Mouse (Mus musculus) v-Abl transformed pro-B cells (cell line): ENCODE results near the gene Smg7.

Experiments
- in situ Hi-C, 2 experiments: fragments of 400-800 bp; cut with MboI; formaldehyde crosslinking; loops; one replicate each; pipeline ENCODE4 v1.15.1; 2025; ENCODE audit not compliant: unreplicated experiment in 2 of 2

Gene Smg7

DNA sequence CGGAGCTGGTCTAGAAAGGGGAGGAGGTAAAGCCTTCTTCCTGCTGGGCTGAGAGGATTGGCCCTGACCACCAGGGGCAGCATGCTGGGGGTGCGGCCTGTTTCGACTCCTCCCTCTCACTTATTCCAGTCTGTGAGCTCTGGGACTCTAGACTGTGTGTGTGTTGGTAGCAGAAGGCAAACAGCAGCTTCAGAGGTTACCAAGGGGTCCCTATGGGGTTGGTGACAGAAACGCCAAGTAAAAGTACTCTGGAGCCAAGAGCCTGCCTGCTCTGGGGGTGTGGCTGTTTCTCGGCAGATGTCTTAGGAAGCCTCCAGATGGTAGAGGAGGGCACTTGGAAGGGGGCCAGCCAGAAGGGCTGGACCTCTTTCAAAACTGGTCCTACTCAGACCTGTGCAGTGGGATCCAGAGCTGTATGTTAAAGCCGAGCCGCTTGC lies 87.2 kb downstream of the Smg7 start:
- in situ Hi-C loops: no loop called here

DNA sequence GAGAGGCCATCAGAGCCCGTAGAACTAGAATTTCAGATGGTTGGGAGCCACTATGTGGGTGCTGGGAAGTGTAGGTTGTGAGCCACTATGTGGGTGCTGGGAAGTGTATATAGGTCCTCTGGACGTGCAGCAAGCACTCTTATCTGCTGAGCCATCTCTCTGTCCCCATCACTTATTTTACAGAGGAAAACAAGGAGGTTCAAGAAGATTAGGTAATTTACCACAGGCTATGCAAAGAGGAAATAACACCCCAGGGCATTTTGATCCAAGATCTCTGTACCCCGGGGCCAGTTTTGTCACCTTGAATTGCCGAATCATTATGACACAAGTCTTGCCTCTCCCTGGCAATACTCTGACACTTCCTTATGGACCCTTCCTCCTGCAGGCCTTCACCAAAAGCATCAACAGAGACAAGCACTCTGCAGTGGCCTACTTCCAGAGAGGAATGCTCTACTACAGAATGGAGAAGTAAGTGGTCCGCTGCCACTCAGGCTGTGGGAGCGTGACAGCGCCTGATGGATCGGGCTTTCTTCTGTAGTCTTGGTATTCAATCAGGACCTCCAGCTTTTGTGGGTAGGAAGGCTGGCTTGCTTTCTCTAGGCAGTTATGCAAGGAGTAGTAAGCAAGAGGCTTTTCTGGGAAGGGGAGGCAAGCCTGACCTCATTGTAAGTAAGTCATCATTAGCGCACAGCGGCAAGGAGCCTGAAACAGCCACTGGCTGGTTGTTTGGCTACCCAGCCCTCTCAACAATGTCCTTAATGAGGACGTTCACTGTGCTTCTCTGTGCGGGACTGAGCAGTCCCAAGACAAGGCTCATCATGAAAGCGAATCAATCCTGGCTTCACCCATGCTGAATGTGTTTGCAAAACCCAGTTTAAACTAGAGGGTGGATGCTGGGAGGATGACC lies 91.7 kb downstream of the Smg7 start:
- in situ Hi-C loops: no loop called here

DNA sequence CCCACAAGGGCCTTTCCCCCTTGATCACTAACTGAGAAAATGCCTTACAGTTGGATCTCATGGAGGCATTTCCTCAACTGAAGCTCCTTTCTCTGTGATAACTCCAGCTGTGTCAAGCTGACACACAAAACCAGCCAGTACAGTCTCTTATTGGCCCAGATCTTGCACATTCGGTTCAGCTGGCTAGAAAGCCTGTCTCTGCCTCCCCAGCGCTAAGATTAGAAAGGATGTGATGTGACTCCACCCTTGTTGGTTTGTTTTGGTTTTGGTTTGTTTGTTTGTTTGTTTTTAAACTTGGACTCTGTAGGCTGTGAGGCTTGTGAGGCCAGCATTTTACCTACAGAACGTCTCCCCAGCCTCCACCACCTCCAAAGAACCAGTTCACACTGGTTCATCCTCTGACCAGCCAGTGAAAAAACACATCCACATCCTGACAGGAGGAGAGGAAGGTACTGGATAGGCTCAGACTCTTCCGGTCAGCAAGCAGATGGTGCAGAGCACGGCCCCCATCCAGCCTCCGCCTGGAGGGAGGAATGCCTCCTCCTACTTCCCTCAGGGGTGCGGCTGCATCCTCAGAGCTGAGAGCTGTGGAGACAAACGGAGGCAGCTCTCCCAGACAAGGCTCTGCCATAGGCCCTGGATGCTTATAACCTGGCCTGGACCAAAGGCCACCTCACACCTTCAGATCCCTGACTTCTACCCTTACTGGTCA lies 92.7 kb downstream of the Smg7 start:
- in situ Hi-C loops: no loop called here

DNA sequence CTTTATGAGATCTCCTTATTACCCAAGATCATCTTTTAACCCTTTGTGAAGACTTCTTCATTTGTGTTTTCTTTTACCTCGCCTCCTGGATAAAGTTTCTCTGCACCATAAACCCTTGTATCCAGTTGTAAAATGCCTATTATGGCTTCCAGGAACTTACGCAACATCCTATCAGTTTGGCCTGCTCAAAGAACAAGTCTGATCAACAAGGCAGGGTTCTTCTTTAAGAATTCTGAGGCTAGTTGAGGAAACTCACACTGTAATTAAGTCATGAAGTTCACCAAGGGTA lies 94.1 kb downstream of the Smg7 start:
- in situ Hi-C loops: no loop called here

DNA sequence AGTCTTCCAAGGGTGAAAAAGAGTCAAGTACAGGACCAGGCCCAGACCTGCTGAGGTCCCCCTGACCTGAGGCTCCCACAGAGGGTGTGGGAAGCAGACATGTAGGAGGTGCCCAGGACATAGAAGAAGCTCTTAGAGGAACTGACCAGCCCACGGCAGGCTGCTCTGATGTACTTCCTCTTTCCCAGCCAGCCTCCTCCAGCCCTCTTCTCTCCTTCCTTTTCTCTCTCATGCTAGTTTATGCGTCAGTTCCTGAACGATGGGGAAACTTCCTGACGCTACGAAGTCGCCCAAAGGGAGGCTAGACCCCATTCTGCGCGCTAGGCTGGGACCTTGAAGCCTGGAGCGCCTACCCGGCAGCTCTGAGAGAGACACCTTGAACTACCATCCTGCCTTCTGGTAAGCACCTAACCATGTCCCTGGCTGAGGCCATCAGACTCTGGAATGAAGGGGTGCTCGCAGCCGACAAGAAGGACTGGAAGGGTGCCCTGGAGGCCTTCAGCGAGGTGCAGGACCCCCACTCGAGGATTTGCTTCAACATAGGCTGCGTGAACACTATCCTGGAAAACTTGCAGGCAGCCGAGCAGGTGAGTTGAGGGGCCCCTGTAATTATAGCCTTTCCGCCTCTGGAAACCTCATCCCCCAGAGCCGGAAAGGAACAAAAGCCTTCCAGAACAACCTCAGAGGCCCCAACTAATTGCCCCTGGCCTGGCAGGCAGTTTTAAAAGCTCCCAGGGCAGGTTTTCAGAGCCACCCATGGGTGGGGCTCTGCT lies 94.6 kb downstream of the Smg7 start:
- in situ Hi-C loops: no loop called here

DNA sequence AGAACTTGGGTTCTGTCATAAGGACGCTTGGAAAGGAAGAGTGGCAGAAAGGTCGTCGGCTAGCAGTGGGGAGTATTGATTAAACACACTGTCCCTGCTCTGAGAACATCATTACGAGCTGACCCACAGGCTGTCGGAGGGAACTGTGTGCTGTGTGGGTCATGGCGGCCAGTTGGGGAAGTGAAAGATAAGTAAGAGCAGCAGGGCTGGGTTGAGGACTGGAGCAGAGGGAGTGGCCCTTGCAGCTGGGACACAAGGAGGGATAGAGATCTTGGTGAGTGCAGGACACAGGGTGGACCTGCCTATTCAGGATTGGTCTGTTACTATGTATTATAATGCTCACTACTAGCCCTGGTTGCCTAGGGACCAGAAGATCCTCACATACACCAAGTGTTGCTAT lies 97.5 kb downstream of the Smg7 start:
- in situ Hi-C loops: no loop called here

DNA sequence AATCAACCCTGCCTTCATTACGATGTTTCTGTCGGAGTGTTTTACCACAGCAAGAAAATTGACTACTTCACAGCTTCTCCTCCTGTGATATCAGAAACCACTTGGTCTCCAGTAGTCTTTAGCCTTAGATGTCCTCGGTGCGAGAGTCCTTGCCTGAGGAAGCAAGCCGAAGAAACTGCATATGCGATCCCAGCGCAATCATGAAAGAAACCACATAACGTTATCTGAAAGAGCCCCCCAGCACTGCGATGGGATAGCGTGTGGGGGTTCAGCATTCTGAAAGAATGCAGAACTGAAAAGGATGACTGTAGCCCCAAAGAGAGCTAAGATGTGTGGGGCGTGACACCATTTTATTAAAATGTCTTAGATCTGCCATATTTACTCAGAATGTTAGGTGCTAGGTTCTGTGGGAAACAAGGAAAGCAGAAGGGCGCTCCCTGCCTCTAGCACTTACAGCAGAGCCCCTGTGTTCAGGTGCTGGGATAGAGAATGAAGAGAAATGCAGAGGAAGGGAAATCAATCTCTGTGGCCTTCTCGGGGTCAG lies 101.7 kb downstream of the Smg7 start:
- in situ Hi-C loops: no loop called here

DNA sequence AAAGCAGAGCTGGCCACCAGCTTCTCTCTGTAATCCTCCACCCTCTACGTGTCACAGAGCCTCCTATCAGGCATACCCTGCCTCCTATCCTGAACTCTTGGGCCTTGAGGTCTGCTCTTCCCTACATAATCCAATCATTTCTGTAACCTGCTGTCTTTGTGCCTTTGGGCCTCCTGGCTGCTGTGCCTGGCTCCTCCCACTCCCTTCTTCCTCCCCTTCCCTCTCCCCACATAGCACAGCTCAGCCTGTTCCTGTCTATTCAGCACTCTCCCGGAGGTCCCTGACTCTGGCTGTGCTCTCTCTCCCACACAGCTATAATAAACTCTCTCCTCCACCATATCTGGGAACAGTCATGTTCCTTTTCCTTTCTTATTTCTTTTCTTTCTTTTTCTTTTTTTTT lies 102.5 kb downstream of the Smg7 start, which contains the start of gene Ncf2:
TSS of gene Ncf2 (plus strand) at position 298 of the 400 bp plus-strand sequence.
- in situ Hi-C loops: loop anchor here (10.0 to 25.0 kb wide), 4 partner anchors 105 to 662 kb away; partner anchors contain the start of gene Smg7 (in 1 of the 2)

DNA sequence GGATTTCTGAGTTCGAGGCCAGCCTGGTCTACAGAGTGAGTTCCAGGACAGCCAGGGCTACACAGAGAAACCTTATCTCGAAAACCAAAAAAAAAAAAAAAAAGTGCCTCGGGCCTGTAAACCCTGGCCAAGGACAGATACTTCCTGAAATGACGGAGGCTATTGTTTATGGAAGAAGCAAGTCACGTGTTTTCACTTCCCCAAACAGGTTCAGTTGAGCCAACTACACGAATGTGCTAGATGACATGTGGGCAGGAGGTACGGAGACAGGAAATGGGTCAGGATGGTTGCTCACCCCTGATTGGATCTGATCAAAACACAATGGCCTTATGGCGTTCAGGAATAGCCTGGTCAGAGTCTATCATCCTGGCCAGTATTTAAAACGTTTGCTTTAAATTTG lies 104.3 kb downstream of the Smg7 start:
- in situ Hi-C loops: loop anchor here (10.0 to 25.0 kb wide), 4 partner anchors 107 to 664 kb away; partner anchors contain the start of gene Smg7 (in 1 of the 2)

DNA sequence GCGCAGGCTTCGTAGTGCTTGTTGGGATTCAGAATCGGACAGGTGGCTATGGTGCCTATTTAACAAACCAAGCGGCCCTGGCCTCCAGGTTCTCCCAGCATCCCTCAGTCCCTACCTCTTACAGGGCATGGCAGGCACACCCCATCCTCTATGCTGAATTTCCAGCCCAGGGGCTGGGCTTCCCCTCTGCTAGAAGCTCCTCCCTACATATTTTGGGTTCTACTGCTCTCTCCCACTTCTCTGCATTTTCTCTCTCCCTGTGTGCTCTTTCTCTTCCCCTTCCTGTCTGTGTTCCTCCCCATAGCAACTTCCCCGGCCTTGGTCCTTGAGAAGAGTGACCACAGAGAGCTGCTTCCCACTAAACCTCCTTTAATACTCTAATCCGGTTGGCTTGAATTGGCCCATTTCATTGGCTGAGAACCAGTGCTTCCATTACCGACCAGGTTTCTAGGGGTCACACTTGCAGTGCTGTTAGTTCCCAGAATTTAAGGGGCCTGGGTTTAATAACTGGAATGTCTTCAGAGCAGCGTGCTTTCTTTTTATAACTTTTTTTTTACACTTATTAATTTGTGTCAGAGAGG lies 105.7 kb downstream of the Smg7 start:
- in situ Hi-C loops: loop anchor here (10.0 to 25.0 kb wide), 4 partner anchors 108 to 666 kb away; partner anchors contain the start of gene Smg7 (in 1 of the 2)

DNA sequence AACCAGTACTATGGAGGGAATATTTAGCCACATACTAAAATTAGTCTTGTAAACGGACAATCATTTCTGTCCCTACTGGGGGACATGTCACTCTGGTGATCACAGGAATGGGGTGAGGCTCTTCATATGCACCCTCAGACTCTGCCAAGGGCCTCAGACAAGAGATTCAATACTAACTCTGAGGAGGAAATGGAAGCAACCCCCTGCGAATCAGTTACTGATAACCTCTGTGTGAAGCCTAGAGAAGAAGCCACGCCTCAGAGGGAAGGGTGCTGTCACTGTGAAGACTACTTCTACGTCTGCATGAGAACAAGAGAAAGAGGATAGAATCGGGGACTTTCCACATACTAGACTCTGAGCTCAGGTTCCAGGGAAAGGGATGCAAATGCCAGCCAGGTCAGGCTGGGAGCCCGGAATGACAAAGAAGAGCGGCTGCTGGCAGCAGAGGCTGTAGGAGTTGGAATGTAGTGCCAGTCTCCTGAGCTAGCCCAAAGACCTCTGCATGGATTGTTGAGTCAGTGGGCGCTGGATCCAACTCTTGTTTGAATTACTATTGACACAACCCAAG lies 106.7 kb downstream of the Smg7 start:
- in situ Hi-C loops: loop anchor here (10.0 to 25.0 kb wide), 4 partner anchors 109 to 667 kb away; partner anchors contain the start of gene Smg7 (in 1 of the 2)

DNA sequence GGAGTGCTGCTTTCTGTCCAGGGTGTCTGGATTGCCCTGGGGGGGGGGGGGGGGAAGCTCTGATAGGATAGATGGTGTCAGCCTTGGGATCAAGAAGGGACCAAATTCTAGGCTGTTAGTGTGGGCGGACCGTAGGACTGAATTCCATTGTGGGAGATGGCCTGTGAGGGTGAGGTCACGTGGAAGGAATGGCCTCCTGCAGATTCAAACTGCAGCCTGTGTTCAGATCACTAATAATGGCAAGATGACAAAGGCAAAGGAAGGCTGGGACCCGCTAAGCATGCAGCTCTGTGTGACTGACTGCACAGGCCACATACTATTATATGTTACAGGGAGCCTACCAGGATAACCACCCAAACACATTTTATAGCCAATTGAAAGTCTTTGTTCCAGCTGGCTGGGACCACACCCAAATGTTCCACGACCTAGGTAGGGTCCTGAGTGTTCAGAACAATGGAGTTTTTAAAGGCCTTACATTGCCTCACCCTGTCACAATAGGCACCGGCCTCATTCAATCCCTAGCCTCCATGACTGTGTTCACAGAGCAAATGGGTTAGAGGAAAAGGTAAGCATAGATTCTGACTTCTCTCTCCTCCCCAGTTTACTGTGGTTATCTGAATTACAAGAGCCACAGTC lies 108.8 kb downstream of the Smg7 start:
- in situ Hi-C loops: loop anchor here (5.0 to 25.0 kb wide), 6 partner anchors 39 to 669 kb away; partner anchors contain the start of gene Smg7 (in 1 of the 2)

DNA sequence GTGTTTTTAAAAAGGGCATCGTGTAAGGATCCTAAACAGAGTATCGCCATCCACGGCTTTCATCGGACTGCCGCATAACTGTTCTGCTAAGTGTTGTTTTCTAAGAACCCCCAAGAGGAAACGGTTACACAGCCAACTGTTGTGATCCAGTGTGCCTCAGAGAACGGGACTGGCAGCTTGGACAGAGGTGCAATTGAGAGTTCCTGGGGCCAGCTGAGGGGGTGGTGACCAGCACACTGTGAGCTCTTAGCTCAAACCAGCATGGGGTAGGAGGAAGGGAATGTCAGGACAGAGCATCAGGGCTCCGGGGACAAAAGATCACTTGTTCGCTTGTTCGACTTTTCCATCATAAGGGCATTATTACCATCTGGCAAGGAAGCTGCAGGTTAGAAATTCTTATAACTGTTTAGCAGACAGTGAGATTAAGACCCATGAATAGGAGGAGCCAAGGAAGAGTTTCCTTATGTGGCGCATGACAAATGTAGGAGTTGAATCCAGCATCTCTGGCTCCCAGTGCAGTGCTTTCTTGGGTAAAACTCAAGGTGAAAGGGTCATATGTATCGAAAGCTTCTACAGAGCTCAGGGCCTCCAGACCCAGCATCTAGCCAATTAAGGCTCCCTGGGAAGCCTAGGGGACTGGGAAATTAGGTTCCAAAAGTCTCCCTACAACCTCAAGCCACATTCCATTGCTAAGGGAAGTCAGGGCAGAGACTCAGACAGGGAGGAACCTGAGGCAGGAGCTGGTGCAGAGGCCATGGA lies 109.5 kb downstream of the Smg7 start:
- in situ Hi-C loops: loop anchor here (5.0 to 25.0 kb wide), 6 partner anchors 39 to 669 kb away; partner anchors contain the start of gene Smg7 (in 1 of the 2)

DNA sequence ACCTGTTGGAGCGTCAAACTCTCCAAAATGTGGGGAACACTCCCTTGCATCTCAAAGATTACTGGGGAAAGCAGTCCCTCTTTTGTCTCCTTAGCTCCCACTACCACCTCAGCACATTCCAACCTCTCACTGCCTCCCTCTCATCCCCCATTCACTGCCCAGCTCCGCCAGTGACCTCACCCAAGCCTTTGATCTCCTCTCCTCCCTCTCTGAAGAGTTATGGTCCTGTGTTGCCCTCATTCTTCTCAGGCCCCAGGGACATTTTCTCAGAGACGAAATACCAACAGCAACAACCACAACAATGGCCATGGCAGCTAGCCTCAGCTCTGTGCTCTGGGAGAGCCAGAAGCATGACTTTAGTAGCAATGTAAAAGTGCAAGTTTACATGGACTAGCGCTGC lies 111.2 kb downstream of the Smg7 start:
- in situ Hi-C loops: loop anchor here (5.0 to 25.0 kb wide), 6 partner anchors 41 to 671 kb away; partner anchors contain the start of gene Smg7 (in 1 of the 2)

DNA sequence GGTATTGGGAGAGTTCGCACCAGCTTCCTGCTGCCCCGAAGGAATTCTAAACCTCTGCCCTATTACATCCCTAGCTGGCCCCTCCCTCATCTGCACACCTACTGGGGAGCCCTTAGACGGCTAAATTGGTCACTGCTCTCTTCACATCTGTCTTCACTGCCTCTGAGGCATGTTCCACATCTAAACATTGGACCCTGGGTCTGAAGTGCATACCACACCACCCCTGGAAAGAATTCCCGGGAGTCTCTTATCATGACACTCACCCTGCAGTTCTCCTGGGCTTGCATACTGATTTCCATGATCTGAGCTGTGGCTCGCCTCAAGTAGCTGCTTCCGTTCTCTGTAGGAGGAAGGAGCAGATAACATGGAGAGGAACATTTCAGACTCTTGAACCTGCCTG lies 111.6 kb downstream of the Smg7 start:
- in situ Hi-C loops: loop anchor here (5.0 to 25.0 kb wide), 6 partner anchors 41 to 671 kb away; partner anchors contain the start of gene Smg7 (in 1 of the 2)

DNA sequence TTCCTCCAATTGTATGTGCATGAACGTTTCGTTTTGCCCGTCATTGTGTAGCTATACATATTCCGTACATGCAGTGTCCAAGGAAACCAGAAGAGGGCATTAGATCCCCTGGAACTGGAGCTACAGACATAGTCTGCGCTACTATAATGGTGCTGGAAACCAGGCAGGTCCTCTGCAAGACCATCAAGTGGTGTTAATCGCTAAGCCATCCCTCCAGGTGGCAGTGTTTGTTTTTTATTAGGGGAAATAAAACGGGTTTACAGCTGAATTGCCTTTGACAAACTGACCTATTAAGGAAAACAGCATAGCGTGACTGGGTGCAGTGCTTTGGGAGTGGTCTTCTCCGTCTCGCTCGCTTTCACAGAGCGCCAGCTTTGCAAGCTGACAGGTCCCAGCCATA lies 112.2 kb downstream of the Smg7 start:
- in situ Hi-C loops: loop anchor here (5.0 to 25.0 kb wide), 6 partner anchors 42 to 672 kb away; partner anchors contain the start of gene Smg7 (in 1 of the 2)

DNA sequence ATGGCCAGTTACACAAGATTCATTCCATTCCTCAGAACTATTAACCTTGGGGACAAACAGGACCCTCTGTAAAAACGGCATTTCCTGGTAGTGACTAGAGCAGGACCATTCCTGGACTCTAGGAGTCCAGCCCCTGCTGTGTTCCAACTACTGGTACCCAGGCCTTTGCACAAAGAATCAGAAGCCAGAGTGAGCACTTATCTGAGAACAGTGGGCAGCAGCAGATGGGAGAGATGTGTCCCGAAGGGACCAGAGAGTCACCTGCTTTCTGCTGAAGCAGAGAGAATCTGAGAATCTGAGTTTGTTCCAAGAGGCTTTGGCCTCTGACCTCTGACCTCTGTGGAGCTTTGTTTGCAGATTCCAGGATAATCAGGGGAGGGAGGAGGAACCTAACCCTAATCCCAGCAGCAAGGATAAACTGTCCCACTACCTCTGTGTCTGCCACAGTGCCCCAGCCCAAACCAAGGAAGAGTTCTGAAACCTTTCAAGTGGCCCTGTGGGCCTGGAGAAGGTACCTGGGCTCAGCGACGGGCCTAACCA lies 114.3 kb downstream of the Smg7 start:
- in situ Hi-C loops: loop anchor here (5.0 to 25.0 kb wide), 5 partner anchors 304 to 674 kb away; no protein-coding TSS in a partner anchor
